Mouse (Mus musculus) cortical plate, adult 2 months (tissue): Measurements from ENCODE around the gene Abi3.

Source experiments
- CTCF ChIP-seq: fragments of 200-500 bp; IDR thresholded peaks from 2 replicates; pipeline ENCODE4 v1.5.1; 2011; ENCODE audit warnings: mild to moderate bottlenecking, control low read depth, low read length; ENCODE audit not compliant: insufficient read depth; ENCODE audit errors: extremely low read depth
- POLR2A ChIP-seq: fragments of 200-500 bp; IDR thresholded peaks from 2 replicates; pipeline ENCODE4 v1.6.1; 2011; ENCODE audit warnings: mild to moderate bottlenecking, low read length, control low read depth; ENCODE audit not compliant: insufficient read depth; ENCODE audit errors: extremely low read depth

GRCm38 (mm10) chr11:95834742-95835710 is 7.2 kb downstream of the Abi3 start:
- TF ChIP-seq CTCF (no peak), POLR2A (no peak)
